Mouse (Mus musculus): Measurements from ENCODE around the gene Zfp689. TPM values are rescaled to one million over a fixed set of nuclear protein-coding genes. Genes with fewer than 3 reads are reported as not detected.
"Not testable (repeated sequence)": the region's sequence is repeated elsewhere in the genome, so short reads cannot be mapped to it uniquely, and the experiment has no call there.

Zfp689 gene
- polyA plus RNA-seq, 1 experiment from 2014 or later: 5.1 TPM

DNA sequence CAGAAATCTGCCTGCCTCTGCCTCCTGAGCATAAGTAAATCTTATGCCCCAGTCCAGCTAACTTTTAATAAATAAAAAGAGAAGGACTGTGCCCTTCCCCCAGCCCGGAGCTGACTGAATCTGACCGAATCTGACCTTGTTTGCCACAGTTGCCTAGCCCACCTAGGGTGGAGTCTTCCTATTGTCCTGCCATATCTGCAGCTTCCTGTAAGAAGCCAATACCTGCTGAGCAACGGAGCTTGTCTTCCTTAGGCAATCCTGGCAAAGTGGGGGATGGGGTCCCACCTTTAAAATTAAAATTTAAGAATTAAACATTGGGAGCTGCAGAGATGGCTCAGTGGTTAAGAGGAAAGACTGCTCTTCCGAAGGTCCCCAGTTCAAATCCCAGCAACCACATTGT lies 17.6 kb upstream of the Zfp689 start:
- no peak overlapping the region for H3K4me3 ChIP-seq
- no peaks in the 10 kb centered on the region for H3K9me3 ChIP-seq
- ATAC-seq (ENCODE audit: extremely low read depth, insufficient number of reproducible peaks, low FRiP score, low TSS enrichment): no peak
- H3K27me3 ChIP-seq (replicated peaks): no peaks in the 10 kb centered on the region
- no peak overlapping the region for H3K27ac ChIP-seq (replicated peaks)
- no peak overlapping the region for H3K4me2 ChIP-seq
- no peak overlapping the region for H3K9ac ChIP-seq
- 92% methylated on average over 4 of the region's 4 CpGs for WGBS
- peaks cover 65% of the 10 kb centered on the region for H3K36me3 ChIP-seq
- H3K4me1 ChIP-seq: peaks cover 10% of the 10 kb centered on the region

- H3K27ac ChIP-seq (replicated peaks); H3K4me3 ChIP-seq; ATAC-seq (ENCODE audit: extremely low read depth, insufficient number of reproducible peaks, low FRiP score, low TSS enrichment); H3K9ac ChIP-seq; H3K4me2 ChIP-seq; H3K27me3 ChIP-seq (replicated peaks); H3K9me3 ChIP-seq: not testable (repeated sequence)
- H3K36me3 ChIP-seq: peaks cover 75% of the 10 kb centered on the region
- WGBS: 90% methylated on average over 2 of the region's 2 CpGs
- peaks cover 10% of the 10 kb centered on the region for H3K4me1 ChIP-seq
Measured at GRCm38 (mm10) chr7:127465670-127466069, 16.7 kb upstream of the Zfp689 start.

DNA sequence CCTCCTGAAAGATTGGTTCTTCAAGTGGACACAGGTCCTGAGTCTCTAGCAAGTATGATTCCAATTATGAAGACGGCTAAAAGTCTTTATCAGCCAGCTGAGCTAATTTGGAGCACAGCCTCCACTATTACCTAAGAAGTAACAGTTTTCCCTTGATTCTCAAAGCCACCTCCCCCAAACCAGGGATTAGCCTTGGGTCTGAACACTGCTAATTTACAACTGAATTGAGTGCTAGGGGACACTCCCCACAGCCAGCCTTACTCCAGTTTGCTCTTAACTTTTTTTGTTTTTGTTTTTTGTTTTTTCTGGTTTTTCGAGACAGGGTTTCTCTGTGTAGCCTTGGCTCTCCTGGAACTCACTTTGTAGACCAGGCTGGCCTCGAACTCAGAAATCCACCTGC lies 16.2 kb upstream of the Zfp689 start:
- no peak for ATAC-seq (ENCODE audit: extremely low read depth, insufficient number of reproducible peaks, low FRiP score, low TSS enrichment)
- WGBS: 89% methylated on average over 3 of the region's 3 CpGs

GRCm38 (mm10) chr7:127459311-127459710 lies 10.4 kb upstream of the Zfp689 start, which contains the start of gene Prr14:
Prr14 (plus strand) TSS chr7:127459611.
- peaks cover 80% of the 10 kb centered on the region for H3K36me3 ChIP-seq
- H3K9ac ChIP-seq; H3K27me3 ChIP-seq (replicated peaks); H3K9me3 ChIP-seq; H3K4me2 ChIP-seq; H3K4me3 ChIP-seq; ATAC-seq (ENCODE audit: extremely low read depth, insufficient number of reproducible peaks, low FRiP score, low TSS enrichment); H3K4me1 ChIP-seq; H3K27ac ChIP-seq (replicated peaks): not testable (repeated sequence)
- 94% methylated on average over 8 of the region's 8 CpGs for WGBS

More for the DNA sequence above, 16.2 kb upstream of the Zfp689 start:
- H3K27ac ChIP-seq (replicated peaks): no peak overlapping the region
- H3K9ac ChIP-seq: no peak overlapping the region
- H3K27me3 ChIP-seq (replicated peaks): no peaks in the 10 kb centered on the region
- H3K4me1 ChIP-seq: peaks cover 10% of the 10 kb centered on the region
- no peak overlapping the region for H3K4me3 ChIP-seq
- H3K9me3 ChIP-seq: no peaks in the 10 kb centered on the region
- no peak overlapping the region for H3K4me2 ChIP-seq
- H3K36me3 ChIP-seq: peaks cover 79% of the 10 kb centered on the region

DNA sequence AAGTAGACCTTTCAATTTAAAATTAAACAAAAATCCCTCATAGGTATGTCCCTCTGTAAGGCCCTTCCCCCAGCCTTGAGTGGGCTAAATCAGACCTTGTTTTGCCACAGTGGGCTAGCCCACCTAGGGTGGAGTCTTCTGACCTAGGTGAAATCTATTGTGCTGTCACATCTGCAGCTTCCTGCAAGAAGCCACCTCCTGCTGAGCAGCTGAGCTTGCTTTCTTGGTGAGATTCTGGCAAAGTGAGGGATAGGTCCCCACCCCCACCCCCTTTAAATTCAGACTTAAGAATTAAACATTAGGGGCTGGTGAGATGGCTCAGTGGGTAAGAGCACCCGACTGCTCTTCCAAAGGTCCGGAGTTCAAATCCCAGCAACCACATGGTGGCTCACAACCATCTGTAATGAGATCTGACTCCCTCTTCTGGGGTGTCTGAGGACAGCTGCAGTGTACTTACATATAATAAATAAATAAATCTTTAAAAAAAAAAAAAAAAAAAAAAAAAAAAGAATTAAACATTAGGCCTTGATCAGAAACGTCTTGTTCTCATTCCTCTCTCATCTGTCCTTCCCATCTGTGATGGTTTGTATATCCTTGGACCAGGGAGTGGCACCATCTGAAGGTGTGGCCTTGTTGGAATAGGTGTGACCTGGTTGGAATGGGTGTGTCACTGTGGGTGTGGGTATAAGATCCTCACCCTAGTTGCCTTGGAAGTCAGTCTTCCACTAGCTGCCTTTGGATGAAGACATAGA lies 9.6 kb upstream of the Zfp689 start:
- not testable (repeated sequence) for H3K4me2 ChIP-seq; H3K4me1 ChIP-seq; H3K27me3 ChIP-seq (replicated peaks); H3K4me3 ChIP-seq; H3K27ac ChIP-seq (replicated peaks); H3K9ac ChIP-seq; ATAC-seq (ENCODE audit: extremely low read depth, insufficient number of reproducible peaks, low FRiP score, low TSS enrichment); H3K9me3 ChIP-seq
- 84% methylated on average over 3 of the region's 3 CpGs for WGBS
- peaks cover 81% of the 10 kb centered on the region for H3K36me3 ChIP-seq

GRCm38 (mm10) chr7:127454905-127455304 lies 5.9 kb upstream of the Zfp689 start:
- peaks cover 77% of the 10 kb centered on the region for H3K36me3 ChIP-seq
- no peak overlapping the region for H3K27ac ChIP-seq (replicated peaks)
- no peak overlapping the region for H3K4me3 ChIP-seq
- no peaks in the 10 kb centered on the region for H3K27me3 ChIP-seq (replicated peaks)
- H3K4me2 ChIP-seq: no peak overlapping the region
- H3K4me1 ChIP-seq: peaks cover 25% of the 10 kb centered on the region
- WGBS: 78% methylated on average over 7 of the region's 7 CpGs
- no peak for ATAC-seq (ENCODE audit: extremely low read depth, insufficient number of reproducible peaks, low FRiP score, low TSS enrichment)
- H3K9ac ChIP-seq: no peak overlapping the region
- H3K9me3 ChIP-seq: no peaks in the 10 kb centered on the region; the same call in 1 of the 2 replicates

- no peak overlapping the region for H3K27ac ChIP-seq (replicated peaks)
- no peak for ATAC-seq (ENCODE audit: extremely low read depth, insufficient number of reproducible peaks, low FRiP score, low TSS enrichment)
Measured at GRCm38 (mm10) chr7:127453056-127453455, 4.1 kb upstream of the Zfp689 start.

DNA sequence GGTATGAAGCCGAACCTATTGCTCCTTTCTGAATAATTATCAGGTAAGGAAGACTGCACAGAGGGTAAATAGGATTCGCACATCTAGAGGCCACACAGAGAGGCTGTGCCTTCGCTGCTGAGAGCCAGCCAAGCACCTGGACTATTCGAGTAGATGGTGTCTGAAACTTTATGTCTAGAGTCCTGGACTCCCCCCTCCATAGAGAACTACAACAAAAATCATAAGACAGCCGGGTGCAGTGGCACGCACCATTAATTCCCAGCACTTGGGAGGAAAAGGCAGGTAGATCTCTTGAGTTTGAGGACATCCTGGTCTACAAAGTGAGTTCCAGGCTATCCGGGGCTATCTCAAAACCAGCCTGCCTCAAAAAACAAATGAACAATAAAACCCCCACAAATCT lies 1.0 kb upstream of the Zfp689 start:
- WGBS: 79% methylated on average over 7 of the region's 7 CpGs

More at GRCm38 (mm10) chr7:127453056-127453455, 4.1 kb upstream of the Zfp689 start:
- no peaks in the 10 kb centered on the region for H3K27me3 ChIP-seq (replicated peaks)
- 93% methylated on average over 2 of the region's 2 CpGs for WGBS
- H3K4me2 ChIP-seq: no peak overlapping the region
- no peak overlapping the region for H3K4me3 ChIP-seq
- no peak overlapping the region for H3K9ac ChIP-seq
- peaks cover 33% of the 10 kb centered on the region for H3K4me1 ChIP-seq
- H3K36me3 ChIP-seq: peaks cover 65% of the 10 kb centered on the region
- no peaks in the 10 kb centered on the region; the same call in 1 of the 2 replicates for H3K9me3 ChIP-seq

GRCm38 (mm10) chr7:127443976-127444375 lies 5.0 kb downstream of the Zfp689 start:
- no peak overlapping the region for H3K27ac ChIP-seq (replicated peaks)
- no peak overlapping the region for H3K9ac ChIP-seq
- no peak overlapping the region for H3K4me3 ChIP-seq
- H3K27me3 ChIP-seq (replicated peaks): no peaks in the 10 kb centered on the region
- WGBS: 86% methylated on average over 20 of the region's 20 CpGs
- no peaks in the 10 kb centered on the region for H3K9me3 ChIP-seq
- peaks cover 7% of the 10 kb centered on the region for H3K4me1 ChIP-seq
- peaks cover 58% of the 10 kb centered on the region for H3K36me3 ChIP-seq
- no peak for ATAC-seq (ENCODE audit: extremely low read depth, insufficient number of reproducible peaks, low FRiP score, low TSS enrichment)
- no peak overlapping the region for H3K4me2 ChIP-seq

More for the DNA sequence above, 1.0 kb upstream of the Zfp689 start:
- peak overlapping the region; percentile 87 for H3K4me2 ChIP-seq
- no peak overlapping the region for H3K27ac ChIP-seq (replicated peaks)
- peaks cover 39% of the 10 kb centered on the region for H3K4me1 ChIP-seq
- no peaks in the 10 kb centered on the region for H3K27me3 ChIP-seq (replicated peaks)
- peaks cover 57% of the 10 kb centered on the region for H3K36me3 ChIP-seq
- ATAC-seq (ENCODE audit: extremely low read depth, insufficient number of reproducible peaks, low FRiP score, low TSS enrichment): no peak
- peak overlapping the region; percentile 96 for H3K9ac ChIP-seq
- H3K4me3 ChIP-seq: peak overlapping the region; percentile 94
- no peaks in the 10 kb centered on the region for H3K9me3 ChIP-seq

DNA sequence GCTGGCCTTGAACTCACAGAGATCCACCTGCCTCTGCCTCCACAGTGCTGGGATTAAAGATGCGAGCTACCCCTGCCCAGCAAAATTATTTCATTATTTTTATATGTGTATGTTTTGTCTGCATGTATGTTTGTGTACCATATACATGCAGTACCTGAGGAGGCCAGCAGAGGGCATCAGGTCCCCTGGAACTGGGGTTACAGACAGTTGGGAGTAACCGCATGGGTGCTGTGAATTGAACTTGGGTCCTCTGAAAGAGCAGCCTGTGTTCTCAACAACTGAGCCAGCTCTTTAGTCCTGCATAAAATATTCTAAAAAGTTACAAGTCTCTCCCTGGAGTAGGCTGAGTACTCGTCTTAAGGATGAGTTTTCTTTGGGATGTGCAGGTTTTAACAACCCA lies 11.2 kb downstream of the Zfp689 start:
- H3K27ac ChIP-seq (replicated peaks): no peak overlapping the region
- H3K9ac ChIP-seq: no peak overlapping the region
- no peak overlapping the region for H3K4me3 ChIP-seq
- 79% methylated on average over 3 of the region's 3 CpGs for WGBS
- peaks cover 9% of the 10 kb centered on the region; the same call in 1 of the 2 replicates for H3K9me3 ChIP-seq
- no peak overlapping the region for H3K4me2 ChIP-seq
- peaks cover 2% of the 10 kb centered on the region; the same call in 1 of the 2 replicates for H3K27me3 ChIP-seq (replicated peaks)
- no peaks in the 10 kb centered on the region for H3K4me1 ChIP-seq
- no peak for ATAC-seq (ENCODE audit: extremely low read depth, insufficient number of reproducible peaks, low FRiP score, low TSS enrichment)
- H3K36me3 ChIP-seq: peaks cover 15% of the 10 kb centered on the region

DNA sequence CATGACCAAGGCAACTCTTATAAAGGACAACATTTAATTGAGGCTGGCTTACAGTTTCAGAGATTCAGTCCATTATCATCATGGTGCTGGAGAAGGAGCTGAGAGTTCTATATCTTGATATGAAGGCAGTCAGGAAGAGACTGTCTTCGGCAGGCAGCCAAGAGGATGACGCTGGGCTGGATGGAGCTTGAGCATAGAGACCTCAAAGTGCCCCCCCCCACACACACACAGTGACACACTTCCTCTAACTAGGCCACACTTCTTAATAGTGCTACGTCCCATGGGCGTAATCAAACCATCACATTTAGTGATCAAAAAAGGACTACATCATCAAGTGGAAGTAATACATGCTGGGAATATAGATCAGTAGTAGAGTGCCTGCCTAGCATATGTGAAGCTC lies 13.8 kb downstream of the Zfp689 start:
- ATAC-seq (ENCODE audit: extremely low read depth, insufficient number of reproducible peaks, low FRiP score, low TSS enrichment): no peak
- 86% methylated on average over 4 of the region's 4 CpGs for WGBS

DNA sequence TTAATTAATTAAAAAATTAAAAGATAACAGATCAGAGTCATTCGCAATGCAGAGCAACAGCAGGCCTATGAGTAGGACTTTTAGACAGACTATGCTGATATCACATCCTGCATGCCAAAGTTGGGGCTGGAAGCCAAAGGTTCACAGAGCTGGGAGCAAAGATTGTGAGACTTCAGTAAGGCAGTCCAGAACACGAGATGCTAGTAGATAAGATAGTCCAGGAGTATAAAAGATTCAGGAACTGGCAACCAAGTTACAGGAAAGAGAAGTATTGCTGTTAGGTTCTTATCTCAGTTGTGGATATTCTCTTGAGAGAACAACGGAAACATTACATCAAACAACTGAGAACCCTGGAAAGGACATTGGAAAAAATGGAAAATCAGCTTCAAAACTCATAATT lies 22.6 kb downstream of the Zfp689 start:
- 0 out of 2 replicates have a peak overlapping the region, but pooled peaks have one; percentile 32 for H3K27ac ChIP-seq (replicated peaks)
- no peak overlapping the region for H3K4me3 ChIP-seq
- H3K9me3 ChIP-seq: no peaks in the 10 kb centered on the region
- H3K36me3 ChIP-seq: no peaks in the 10 kb centered on the region
- H3K4me2 ChIP-seq: no peak overlapping the region
- H3K27me3 ChIP-seq (replicated peaks): peaks cover 26% of the 10 kb centered on the region
- no peak overlapping the region for H3K9ac ChIP-seq
- 37% methylated on average over 3 of the region's 3 CpGs for WGBS
- no peak for ATAC-seq (ENCODE audit: extremely low read depth, insufficient number of reproducible peaks, low FRiP score, low TSS enrichment)
- H3K4me1 ChIP-seq: peaks cover 7% of the 10 kb centered on the region

More for the DNA sequence above, 13.8 kb downstream of the Zfp689 start:
- Histone ChIP-seq H3K36me3 (no peaks in the 10 kb centered on the region), H3K9me3 (peaks cover 9% of the 10 kb centered on the region; the same call in 1 of the 2 replicates), H3K4me2 (no peak overlapping the region), H3K27me3 (replicated peaks) (peaks cover 13% of the 10 kb centered on the region; the same call in 1 of the 2 replicates), H3K27ac (replicated peaks) (no peak overlapping the region), H3K4me1 (no peaks in the 10 kb centered on the region), H3K9ac (no peak overlapping the region), H3K4me3 (no peak overlapping the region)

All from heart, embryonic 13.5 days (tissue).